Mouse (Mus musculus) adrenal gland, adult 10 weeks (tissue): ENCODE measurements around the gene Gtf3c1. TPM values are rescaled to one million over a fixed set of nuclear protein-coding genes. Genes with fewer than 3 reads are reported as not detected.

Source experiments
- polyA plus RNA-seq: library from polyadenylated mRNA; stranded (reverse); fragments of 350-450 nt; fragmentation: Illumina TruSeq; extraction: RNeasy Lipid Tissue Mini Kit (QIAGEN cat#74804); gene quantifications from one replicate; pipeline ENCODE4 v1.2.3, GENCODE M21; 2014; ENCODE audit warnings: low read depth, low replicate concordance

Gtf3c1 gene
- polyA plus RNA-seq = 6.6 TPM

GRCm38 (mm10) chr7:125707593-125708022 is at the start of gene Gtf3c1, which contains the start of gene D430042O09Rik:
Gene Gtf3c1 (minus strand): TSS chr7:125707780.
Gene D430042O09Rik (plus strand): TSS chr7:125707888.

GRCm38 (mm10) chr7:125603185-125603631 is 104.4 kb downstream of the Gtf3c1 start, which contains the start of gene Il21r:
Gene Il21r (plus strand): TSS chr7:125603429.

Other genes starting within 250 kb of the Gtf3c1 start
- 62.9 TPM for gene Nsmce1, start 216.2 kb downstream of the Gtf3c1 start, polyA plus RNA-seq
- 28.9 TPM for gene Il4ra, start 155.7 kb downstream of the Gtf3c1 start, polyA plus RNA-seq
- gene Il21r, start 104.4 kb downstream of the Gtf3c1 start, polyA plus RNA-seq = 0.47 TPM
- gene D430042O09Rik, start 108 bp upstream of the Gtf3c1 start, polyA plus RNA-seq = 22.8 TPM